Mouse (Mus musculus): ENCODE measurements at regions not wholly inside any gene's neighbourhood (a gene's known extent, or its start where the extent isn't known, plus 50 kb on each side); places are given as distances from the start of the nearest gene placed in this dataset.

DNA sequence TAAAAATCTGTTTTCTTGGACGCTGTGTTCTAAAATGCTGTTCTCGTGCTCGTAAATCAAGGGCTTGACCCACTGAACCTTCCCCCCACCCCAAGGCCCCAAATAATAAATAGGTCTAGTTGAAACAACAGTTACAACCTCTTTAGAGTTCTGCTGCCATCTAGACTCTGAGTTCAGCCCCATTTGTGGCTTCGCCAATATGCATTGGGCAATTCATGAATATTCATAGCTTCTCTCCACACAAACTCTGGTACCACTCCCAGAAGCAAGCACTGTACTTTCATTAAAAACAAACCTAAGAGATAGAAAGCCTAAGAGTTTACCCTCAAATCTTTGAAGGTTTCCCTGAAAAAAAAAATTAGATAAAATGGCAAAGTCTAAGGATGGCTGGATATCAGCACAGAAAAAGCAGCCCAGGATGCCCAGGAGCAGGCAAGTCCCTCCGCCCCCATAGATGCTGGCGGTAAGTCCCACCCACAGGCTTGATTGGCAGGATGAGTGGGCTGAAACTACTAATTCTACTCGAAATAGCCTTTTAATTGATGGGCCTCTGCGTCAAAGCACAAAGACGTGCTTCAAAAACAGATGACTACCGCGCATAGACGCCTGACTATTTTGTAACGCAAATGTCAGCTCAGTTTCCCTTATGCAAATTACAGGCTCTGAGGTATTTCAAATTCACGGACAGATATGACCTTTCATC lies 106.0 kb upstream of the Sh3bp4 start:
- no peak for DNase-seq (ENCODE audit: low read depth)

DNA sequence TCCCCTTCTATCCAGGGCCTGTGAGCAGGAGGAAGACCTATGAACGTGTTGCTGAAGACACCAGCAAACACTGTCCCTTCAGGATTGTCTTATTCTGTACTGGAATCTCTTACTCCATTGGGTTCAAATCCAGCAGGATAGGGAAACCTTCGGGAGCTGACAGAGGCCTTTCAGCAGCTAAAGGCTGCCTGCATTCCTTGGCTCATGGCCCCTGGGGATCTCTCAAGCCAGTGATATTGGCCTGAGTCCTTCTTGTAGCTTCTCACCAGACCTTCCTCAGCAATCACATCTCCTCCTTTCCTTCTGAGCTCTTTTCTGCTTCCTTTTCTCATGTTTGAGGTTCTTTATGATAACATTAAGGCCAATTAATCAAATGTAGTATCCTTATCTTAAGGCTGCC lies 103.8 kb upstream of the Sh3bp4 start:
- no peak for DNase-seq (ENCODE audit: low read depth)

DNA sequence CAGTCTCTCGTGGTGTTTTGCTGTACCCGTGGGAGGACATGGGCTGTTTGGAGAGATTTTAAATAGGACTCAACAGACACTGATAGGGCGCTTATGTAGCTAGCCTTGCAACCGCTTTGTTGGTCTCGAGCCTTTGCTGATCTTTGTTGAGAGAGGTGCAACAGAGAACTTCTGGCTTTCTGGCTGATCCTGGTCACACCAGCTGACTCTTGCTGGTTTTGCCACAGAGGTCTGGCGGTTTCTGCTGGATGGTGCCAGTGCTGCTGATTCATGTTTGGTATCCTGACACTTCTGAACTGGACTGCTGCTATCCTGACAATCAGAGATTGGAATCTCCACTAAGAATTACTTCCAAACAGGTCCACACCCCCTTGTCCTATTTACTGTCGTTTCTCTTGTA lies 102.1 kb upstream of the Sh3bp4 start:
- DNase-seq (ENCODE audit: low read depth), result no peak

DNA sequence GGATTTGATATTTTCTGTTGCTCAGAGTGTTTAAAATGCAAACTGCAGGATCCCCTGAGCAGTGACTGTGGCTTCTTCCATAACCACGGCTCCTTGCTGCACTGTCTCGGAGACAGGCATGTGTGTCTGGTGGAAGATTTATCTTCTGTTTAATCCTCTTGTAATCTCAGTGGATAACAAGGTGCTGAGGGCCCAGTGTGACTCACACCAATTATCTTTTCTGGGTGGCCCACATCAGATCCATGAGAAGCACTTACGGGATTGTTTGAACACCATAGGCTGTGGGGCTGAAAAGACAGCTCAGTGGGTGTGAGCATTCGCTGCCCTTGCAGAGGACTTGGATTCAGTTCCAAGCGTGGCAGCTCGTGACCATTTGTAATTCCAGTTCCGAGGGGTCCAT lies 101.2 kb upstream of the Sh3bp4 start:
- no peak for DNase-seq (ENCODE audit: low read depth)

DNA sequence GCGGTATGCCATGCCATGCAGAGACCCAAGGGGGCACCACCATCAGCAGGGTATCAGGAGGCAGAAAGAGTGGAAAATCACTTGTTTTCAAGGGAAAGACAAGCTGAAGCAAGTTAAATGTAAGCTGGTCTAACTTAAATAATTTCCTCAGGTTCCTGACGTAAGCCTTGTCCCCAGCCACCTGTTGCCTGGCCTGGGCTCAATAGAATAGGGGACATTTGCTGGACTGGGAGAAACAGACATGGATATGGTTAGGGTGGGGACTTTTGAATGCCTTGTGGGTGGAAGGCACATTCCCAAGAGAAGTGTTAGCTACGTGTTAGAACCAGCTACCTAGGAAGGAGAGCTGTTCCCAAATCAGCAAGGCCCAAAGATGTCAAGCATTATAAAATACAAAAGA lies 100.6 kb upstream of the Sh3bp4 start:
- no peak for DNase-seq (ENCODE audit: low read depth)

DNA sequence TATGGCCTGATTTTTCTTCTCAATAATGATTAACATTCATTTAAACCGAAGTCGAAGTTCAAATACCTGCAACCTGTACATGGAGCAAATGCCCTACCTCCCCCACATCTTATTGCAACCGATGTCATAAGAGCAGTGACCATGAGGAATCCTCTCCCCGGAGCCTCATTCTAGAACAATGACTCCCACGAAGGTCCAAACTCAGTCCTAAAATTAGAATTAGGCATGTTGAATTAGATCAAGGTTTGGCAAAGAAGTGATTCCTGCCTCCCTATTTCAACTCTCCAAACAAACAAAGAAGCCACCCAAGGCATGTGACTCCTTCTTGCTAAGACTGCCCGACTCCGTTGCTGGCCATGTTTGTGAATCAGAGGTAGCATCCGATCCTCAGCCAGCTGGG lies 94.1 kb upstream of the Sh3bp4 start:
- no peak for DNase-seq (ENCODE audit: low read depth)

DNA sequence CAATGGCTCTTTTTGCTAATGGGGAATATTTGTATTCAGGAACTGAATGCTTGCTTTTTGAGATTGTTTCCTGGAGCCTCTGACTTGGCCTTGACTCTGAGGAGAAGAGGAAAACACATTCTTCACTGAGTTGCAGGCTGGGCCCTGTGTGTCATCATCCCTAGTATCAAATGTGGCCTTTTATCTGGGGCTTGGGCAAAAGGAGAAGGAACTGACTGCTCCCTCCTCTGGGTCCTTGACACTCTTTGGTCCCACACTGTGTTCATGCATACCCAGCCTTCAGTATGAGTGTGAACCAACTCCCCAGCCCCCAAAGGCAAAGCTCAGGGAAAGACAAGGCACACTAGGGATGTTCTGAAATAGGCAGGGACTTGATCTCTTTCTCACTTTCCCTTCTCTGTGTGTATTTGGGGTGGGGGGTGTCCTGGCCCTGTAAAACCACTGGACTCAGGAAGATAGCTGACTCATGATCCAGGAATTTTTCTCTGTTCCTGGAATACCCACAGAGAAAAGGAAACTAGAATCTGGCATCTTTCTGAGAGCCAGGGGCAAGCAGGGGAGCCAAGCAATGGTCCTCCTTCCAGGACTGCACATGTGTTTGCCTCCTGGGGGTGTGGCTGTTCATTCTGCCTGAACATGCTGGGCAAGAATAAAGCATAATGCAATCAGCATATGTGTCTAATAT lies 82.1 kb upstream of the Sh3bp4 start:
- DNase-seq (ENCODE audit: low read depth), result no peak

DNA sequence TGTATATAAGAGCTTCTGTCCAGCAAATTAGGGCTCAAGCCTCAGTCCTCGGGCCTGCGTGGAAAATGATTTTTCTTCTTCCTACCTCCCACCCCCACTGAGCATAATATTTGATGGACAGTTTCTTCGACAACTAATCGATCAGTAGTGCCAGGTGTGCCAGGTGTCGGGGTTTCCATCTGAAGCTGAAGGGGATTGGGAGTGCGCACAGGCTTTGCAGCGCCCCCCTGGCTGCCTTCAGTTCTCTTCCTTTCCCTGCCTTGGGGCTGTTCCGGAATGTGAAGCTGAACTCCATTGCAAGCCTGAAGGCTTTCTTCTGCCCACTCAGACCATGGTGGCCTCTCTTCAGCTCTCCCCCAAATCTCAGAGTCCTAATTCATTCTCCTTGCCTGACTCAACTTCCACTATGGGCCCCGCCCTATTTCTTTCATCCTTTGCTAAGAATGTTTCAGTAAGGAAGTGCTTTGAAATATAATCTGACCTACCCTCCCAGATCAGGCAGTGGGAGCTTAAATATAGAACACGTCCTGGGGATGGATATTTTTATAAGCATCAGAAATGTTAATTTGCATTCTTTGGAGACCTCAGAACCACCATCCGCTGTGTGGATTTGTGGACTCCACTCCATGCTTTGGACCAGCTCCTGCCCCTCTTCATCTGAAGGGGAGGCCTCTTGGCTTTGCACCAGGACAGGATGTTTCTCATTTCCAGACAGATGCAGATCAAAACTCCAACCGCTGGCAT lies 75.5 kb upstream of the Sh3bp4 start:
- no peak for DNase-seq (ENCODE audit: low read depth)

DNA sequence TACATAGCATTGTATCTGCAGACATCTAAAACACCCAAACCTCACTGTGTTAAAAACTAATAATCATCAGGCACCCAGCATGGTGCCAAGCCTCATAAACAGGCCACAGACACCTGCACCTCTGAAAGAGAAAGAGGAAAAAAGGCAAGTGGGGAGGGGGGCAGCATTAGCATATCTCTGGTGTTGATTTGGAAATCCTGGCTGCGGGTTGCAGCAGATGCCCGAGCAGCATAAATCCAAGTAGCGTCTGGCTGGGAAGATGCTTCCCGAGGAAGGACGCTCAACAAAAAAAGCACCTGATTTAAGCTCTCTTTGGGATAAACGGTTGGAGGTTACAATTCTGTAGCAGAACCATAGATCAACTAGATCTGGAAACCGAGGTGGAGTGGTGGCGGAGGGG lies 74.3 kb upstream of the Sh3bp4 start:
- DNase-seq (ENCODE audit: low read depth), result no peak

DNA sequence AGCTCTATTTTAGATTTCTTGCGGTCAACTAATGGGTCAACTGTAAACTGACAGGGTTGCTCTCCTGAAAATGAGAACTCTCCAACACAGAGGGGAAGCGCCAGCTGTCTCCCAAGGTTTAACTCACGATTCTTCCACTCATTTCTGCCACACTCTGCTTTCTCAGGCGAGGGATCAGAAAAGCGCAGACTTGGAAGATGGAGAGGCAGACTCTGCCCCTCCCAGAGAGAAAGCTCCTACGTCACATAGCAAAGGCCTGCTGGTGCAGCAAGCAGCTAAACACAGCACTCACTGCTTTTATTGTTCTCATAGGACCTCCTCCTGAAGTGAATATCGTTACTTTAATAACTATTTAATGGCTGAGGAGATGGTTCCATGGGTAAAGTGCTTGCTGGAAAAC lies 73.6 kb upstream of the Sh3bp4 start:
- DNase-seq (ENCODE audit: low read depth), result no peak

DNA sequence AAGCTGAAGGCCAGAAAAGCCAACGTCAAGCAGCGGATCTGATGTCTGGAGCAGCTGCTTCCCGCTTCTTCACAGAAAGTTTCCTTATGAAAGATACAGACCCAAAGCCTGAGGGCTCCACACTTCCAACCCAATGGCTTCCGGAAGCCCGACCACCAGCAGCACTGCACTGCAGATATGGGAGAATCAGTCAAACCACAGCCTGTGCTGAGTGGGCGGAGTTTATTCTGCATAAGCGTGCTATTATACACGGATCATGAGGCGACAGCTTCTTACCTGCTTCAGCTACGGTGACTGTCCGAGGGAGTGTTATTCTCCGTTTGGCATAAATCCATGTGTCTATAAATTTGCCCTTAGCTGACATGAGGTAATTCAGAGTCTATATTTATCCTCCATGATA lies 72.4 kb upstream of the Sh3bp4 start:
- DNase-seq (ENCODE audit: low read depth), result no peak

DNA sequence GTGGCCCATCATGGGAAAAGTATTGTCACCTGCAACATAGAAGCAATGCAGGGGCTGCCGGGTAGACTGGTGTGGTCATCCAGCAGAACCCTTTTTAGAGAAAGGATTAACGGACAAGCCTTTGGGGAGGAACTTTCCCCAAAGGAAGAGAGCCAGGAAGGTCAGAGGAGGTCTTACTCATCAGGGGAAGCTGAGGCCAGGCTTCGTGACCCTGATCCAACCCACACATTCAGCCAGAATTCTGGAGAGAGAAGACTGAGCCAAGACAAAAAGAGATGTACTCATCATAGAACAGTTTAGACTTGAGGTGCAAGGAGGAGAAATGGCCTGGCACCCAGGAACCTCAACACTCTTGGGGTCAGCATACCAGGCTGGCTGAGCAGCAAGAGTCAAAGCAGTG lies 67.9 kb upstream of the Sh3bp4 start:
- no peak for DNase-seq (ENCODE audit: low read depth)

DNA sequence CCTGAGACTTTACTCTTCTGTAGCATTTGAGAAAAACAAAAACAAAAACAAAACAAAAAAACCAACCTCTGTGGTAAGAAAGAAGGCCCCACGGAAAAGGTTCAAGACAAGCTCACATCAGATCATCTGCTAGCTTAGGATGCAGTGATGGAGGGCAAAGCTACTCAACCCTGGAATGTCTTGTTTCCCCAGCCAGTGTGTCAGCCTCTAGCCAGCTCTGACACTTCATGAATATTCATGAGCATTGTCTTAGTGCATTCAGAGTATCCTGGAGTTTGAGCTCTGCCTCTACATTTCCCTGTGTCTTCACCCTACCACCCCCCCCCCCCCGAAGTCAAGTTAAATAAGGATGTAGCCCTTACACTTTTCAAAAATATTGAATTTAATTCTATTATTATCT lies 66.5 kb upstream of the Sh3bp4 start:
- no peak for DNase-seq (ENCODE audit: low read depth)

DNA sequence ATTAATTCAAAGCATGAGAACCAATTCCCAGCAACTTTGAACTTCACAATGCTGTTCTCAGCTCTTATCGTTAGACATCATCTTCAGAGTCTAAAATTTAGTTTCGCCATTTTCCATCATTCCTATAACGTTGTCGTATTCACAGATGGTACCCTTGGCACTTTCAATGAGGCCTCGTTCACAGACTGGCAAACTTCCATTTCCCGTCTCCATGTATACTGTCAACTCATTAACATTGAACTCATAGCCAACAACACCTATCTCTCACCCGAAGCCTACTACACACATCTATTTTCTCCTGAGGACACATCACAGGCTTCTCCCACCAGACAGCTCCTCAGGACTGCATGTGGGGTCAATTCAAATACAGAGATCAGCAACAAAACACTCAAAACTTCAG lies 62.7 kb upstream of the Sh3bp4 start:
- no peak for DNase-seq (ENCODE audit: low read depth)

DNA sequence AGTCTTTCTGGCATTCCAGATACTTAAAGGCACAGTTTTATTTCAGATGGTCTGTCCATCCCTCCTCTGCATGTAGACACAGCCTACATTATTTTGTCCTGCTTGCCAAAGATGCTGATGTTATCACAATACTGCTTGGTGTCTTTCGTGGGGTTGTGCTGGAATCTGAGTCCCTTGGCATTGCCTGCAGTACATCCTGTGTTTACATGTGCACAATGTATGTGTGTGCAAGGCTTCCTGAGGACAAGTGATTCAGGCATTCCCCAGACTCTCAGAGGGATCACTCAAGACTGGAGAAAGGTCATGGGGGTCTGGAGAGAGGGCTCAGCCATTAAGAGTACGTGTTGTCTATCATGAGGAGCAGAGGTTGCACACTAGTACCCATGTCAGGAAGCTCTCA lies 60.0 kb upstream of the Sh3bp4 start:
- no peak for DNase-seq (ENCODE audit: low read depth)

DNA sequence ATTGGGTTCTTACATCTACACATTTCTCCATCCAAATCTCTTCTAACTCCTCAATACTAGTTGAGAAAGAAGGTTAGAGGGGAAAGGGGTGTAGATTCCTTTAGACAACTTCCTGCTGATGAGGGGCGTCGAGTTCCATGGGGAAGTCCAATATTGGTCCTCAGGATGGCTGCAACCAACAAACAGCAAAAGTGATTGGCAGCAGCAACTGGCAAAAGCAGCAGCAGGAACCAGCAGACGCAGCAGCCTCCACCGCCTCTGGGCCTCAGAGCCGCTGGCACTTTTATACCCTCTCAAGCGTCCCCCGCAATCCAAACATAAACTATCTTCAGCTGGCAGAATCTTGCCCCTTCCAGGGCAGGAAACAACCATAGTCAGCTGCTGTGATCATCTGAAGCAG lies 58.8 kb upstream of the Sh3bp4 start:
- DNase-seq (ENCODE audit: low read depth), result no peak

DNA sequence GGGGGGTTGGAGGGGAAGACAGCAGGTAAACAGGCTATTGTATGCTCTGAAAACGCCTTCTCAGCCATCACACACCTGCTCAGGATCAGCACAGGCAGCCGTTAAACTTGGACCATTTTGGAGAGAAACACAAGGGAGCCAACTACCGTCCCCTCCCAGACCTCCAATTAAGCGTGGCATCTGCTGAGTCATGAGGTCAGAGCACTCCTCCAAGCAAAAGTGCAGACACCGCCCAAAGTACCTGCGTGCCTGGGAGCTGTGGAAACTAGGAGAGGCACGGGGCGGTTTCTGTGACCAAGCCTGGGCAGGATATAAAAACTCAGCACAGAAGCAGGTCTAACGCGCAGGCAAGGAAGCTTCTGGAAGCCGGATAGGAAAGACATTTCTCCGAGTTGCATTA lies 54.8 kb upstream of the Sh3bp4 start:
- DNase-seq (ENCODE audit: low read depth), result no peak

DNA sequence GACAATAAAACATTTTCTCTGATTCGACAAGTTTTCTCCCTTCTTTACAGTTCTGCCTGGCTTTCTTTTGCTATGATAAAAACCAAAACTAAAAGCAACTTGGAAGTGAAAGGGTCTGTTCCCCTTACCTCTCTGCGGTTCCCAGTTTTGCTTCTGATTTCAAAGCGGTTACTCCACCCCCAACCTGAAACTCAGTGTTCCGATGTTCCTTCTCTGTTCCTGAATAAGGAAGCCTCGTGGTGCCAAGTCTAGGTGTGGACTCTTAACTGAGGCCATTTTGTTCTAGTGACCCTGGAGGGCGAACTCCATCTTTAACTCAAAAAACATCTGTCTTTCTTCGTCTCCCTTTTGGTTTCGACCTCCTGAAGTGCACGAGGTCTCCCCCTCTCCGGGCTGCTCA lies 54.4 kb upstream of the Sh3bp4 start:
- no peak for DNase-seq (ENCODE audit: low read depth)

DNA sequence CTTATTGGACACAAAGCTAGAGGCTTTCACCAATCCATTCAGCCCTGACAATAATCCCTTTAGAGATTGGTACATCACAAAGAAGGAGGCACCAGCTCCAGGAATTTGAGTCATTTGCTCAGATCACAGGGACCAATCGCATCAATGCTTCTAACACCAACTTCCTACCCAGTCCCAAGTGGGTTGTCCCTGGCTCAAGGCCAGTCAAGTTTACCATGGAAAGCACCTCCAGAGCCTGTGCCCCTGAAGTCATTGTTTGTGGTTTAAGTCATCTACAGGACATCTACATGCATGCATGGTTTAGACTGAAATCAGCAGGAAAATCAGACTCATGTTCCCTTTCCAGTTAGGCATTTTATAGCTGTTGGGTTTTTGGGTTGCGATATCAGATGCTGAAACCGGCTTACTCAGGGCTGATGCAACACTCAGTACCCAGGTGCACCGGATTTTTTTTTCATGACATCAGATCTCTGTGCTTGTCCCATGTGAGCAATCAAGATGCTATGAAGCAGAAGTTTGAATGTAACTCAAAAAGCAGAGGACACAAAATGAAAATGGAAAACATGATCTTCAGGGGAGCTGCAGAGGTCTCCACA lies 50.3 kb upstream of the Sh3bp4 start:
- no peak for DNase-seq (ENCODE audit: low read depth)
